Mouse (Mus musculus): ENCODE results near the gene Hp1bp3. TPM values are rescaled to one million over a fixed set of nuclear protein-coding genes. Genes with fewer than 3 reads are reported as not detected.

Hp1bp3 gene
- total and polyA plus RNA-seq, 3 experiments: 61.9 to 78.2 (median 66.9) TPM

DNA sequence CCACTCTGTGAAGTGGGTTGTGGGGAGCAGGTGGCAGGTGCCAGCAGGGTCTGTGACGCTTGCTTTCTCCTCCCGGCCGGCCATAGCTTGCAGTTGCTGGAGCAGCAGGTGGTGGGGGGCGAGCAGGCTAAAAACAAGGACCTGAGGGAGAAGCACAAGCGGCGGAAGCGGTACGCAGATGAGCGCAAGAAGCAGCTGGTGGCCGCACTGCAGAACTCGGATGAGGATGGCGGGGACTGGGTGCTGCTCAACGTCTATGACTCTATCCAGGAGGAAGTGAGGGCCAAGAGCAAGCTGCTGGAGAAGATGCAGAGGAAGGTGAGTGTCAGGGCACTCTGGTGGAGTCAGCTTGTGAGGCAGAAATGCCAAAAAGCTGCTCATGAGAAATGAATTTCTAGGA is 75.9 kb downstream of the Hp1bp3 start:
- dilution Hi-C loops (cut with MboI; ENCODE audit: extremely low pct_ligation_motif_present, extremely low pct_unique_long_range_greater_than_20kb, low sequenced_read_pairs): no loop called here
- no peak overlapping the region for H3K9ac ChIP-seq (ENCODE audit: insufficient read depth, low read depth)
- no peak overlapping the region for H3K4me3 ChIP-seq (replicated peaks in 1 of 3; ENCODE audit: low read depth in 2 of 3, low read length in 2 of 3, poor library complexity in 1 of 3)
- TF ChIP-seq MEF2A (IDR thresholded peaks at IDR 0.05; ENCODE audit: borderline replicate concordance, low read depth, low read length): no peak
- no peak for TF ChIP-seq MXI1 (IDR thresholded peaks at IDR 0.05; ENCODE audit: low read depth, low read length)
- TF ChIP-seq JUND (conservative IDR thresholded peaks at IDR 0.05; ENCODE audit: low read depth, low read length): no peak
- H3K4me1 ChIP-seq (ENCODE audit: control insufficient read depth in 1 of 2, insufficient read depth in 2 of 2): peaks cover 16 to 46% of the 10 kb centered on the region in 2 experiments
- H3K79me2 ChIP-seq (replicated peaks; ENCODE audit: control insufficient read depth, extremely low read depth, insufficient read depth, poor library complexity, severe bottlenecking): no peaks in the 10 kb centered on the region
- H3K27ac ChIP-seq (ENCODE audit: insufficient read depth, low read depth): no peak overlapping the region
- no peaks in the 10 kb centered on the region for H3K9me3 ChIP-seq (replicated peaks; ENCODE audit: low read length)
- in situ Hi-C loops (cut with MboI; ENCODE audit: low pct_ligation_motif_present, low pct_unique_long_range_greater_than_20kb, low sequenced_read_pairs): no loop called here
- H3K4me2 ChIP-seq (ENCODE audit: insufficient read depth, low read depth, poor library complexity, severe bottlenecking): no peak overlapping the region
- no peaks in the 10 kb centered on the region for H3K36me3 ChIP-seq (replicated peaks in 1 of 2; ENCODE audit: control insufficient read depth in 1 of 2, insufficient read depth in 1 of 2, low read length in 1 of 2)
- peaks cover 2% of the 10 kb centered on the region for H3K27me3 ChIP-seq (replicated peaks)
- no peak for DNase-seq (ENCODE audit: extremely low read depth)

DNA sequence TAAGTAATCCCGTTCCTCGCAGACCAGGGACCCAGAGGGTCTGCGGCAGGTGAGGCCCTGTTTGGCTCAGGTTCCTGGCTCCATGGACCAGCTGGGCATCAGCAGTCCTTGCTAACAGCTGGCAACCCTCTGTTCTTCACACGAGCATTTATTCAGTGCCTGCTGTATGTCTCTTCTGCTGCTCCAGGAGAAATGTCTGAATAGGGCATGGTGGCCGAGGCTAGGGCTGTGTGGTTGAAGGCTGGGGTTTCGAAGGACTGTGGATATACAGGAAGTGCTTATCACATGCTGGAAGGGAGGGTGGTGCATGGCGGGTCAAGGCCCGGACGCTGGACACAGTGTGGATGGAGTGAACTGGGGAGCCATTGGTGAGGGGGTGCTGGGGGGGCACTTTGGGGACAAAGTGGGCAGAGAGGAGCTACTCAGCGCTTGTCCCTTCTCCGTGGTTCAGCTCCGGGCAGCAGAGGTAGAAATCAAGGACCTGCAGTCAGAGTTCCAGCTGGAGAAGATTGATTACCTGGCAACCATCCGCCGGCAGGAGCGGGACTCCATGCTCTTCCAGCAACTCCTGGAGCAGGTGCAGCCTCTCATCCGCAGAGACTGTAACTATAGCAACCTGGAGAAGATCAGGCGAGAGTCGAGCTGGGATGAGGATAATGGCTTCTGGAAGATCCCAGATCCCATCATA is 77.3 kb downstream of the Hp1bp3 start:
- in situ Hi-C loops (cut with MboI; ENCODE audit: low pct_ligation_motif_present, low pct_unique_long_range_greater_than_20kb, low sequenced_read_pairs) (no loop called here), dilution Hi-C loops (cut with MboI; ENCODE audit: extremely low pct_ligation_motif_present, extremely low pct_unique_long_range_greater_than_20kb, low sequenced_read_pairs) (no loop called here)
- Histone ChIP-seq H3K4me1 (ENCODE audit: control insufficient read depth in 1 of 2, insufficient read depth in 2 of 2) (peaks cover 13 to 34% of the 10 kb centered on the region in 2 experiments), H3K4me2 (ENCODE audit: insufficient read depth, low read depth, poor library complexity, severe bottlenecking) (no peak overlapping the region), H3K9ac (ENCODE audit: insufficient read depth, low read depth) (no peak overlapping the region), H3K27ac (ENCODE audit: insufficient read depth, low read depth) (no peak overlapping the region), H3K36me3 (replicated peaks in 1 of 2; ENCODE audit: control insufficient read depth in 1 of 2, insufficient read depth in 1 of 2, low read length in 1 of 2) (no peaks in the 10 kb centered on the region), H3K4me3 (replicated peaks in 1 of 3; ENCODE audit: low read depth in 2 of 3, low read length in 2 of 3, poor library complexity in 1 of 3) (no peak overlapping the region), H3K79me2 (replicated peaks; ENCODE audit: control insufficient read depth, extremely low read depth, insufficient read depth, poor library complexity, severe bottlenecking) (no peaks in the 10 kb centered on the region), H3K9me3 (replicated peaks; ENCODE audit: low read length) (no peaks in the 10 kb centered on the region), H3K27me3 (replicated peaks) (peaks cover 5% of the 10 kb centered on the region)
- TF ChIP-seq UBTF (IDR thresholded peaks at IDR 0.05; ENCODE audit: low read depth, low read length): no peak
- TF ChIP-seq ZKSCAN1 (IDR thresholded peaks at IDR 0.05; ENCODE audit: borderline replicate concordance, low read depth, low read length): no peak
- no peak for TF ChIP-seq TBP (conservative IDR thresholded peaks at IDR 0.05; ENCODE audit: low read depth, low read length)
- TF ChIP-seq MXI1 (IDR thresholded peaks at IDR 0.05; ENCODE audit: low read depth, low read length): no peak
- TF ChIP-seq ZC3H11A (IDR thresholded peaks at IDR 0.05; ENCODE audit: low read depth, low read length): no peak
- TF ChIP-seq POLR2A (IDR thresholded peaks at IDR 0.05; ENCODE audit: low read depth, low read length): no peak
- no peak for TF ChIP-seq GABPA (IDR thresholded peaks at IDR 0.05; ENCODE audit: insufficient replicate concordance, low read depth, low read length)
- no peak for TF ChIP-seq CHD2 (IDR thresholded peaks at IDR 0.05; ENCODE audit: low read length)
- no peak for TF ChIP-seq SIN3A (IDR thresholded peaks at IDR 0.05; ENCODE audit: low read length)
- no peak for TF ChIP-seq CTCF (conservative IDR thresholded peaks at IDR 0.05 in 1 of 2, IDR thresholded peaks at IDR 0.05 in 1 of 2; ENCODE audit: low read depth in 2 of 2, low read length in 2 of 2)
- no peak for TF ChIP-seq ELF1 (IDR thresholded peaks at IDR 0.05; ENCODE audit: low read depth, low read length)
- no peak for TF ChIP-seq MEF2A (IDR thresholded peaks at IDR 0.05; ENCODE audit: borderline replicate concordance, low read depth, low read length)
- no peak for TF ChIP-seq ZMIZ1 (IDR thresholded peaks at IDR 0.05; ENCODE audit: low read depth, low read length)
- TF ChIP-seq EP300 (IDR thresholded peaks at IDR 0.05; ENCODE audit: low read length): no peak
- TF ChIP-seq HCFC1 (IDR thresholded peaks at IDR 0.05; ENCODE audit: low read depth, low read length): no peak
- TF ChIP-seq MYC (IDR thresholded peaks at IDR 0.05; ENCODE audit: low read depth, low read length): no peak
- TF ChIP-seq SMC3 (IDR thresholded peaks at IDR 0.05; ENCODE audit: low read depth, low read length): no peak
- TF ChIP-seq RCOR1 (conservative IDR thresholded peaks at IDR 0.05; ENCODE audit: low read depth, low read length): no peak
- no peak for TF ChIP-seq PAX5 (IDR thresholded peaks at IDR 0.05; ENCODE audit: low read length)
- DNase-seq (ENCODE audit: extremely low read depth): no peak
